Mouse (Mus musculus): ENCODE measurements around the gene Flt3.

- TF ChIP-seq FLI1 (IDR thresholded peaks at IDR 0.05; ENCODE audit: low read length) (no peak), GATA1 (IDR thresholded peaks at IDR 0.05; ENCODE audit: borderline replicate concordance, low read length) (no peak)
Measured at GRCm38 (mm10) chr5:147323237-147323917, 76.9 kb downstream of the Flt3 start.
